Mouse (Mus musculus): Measurements from ENCODE around the gene Sertad3.

- TF ChIP-seq TCF12 (IDR thresholded peaks at IDR 0.05; ENCODE audit: low read depth, low read length) (peak; percentile 46), ZNF384 (IDR thresholded peaks at IDR 0.05; ENCODE audit: low read depth, low read length) (no peak)
Observed at GRCm38 (mm10) chr7:27459640-27460039, 13.9 kb upstream of the Sertad3 start.
